Mouse (Mus musculus) liver, embryonic 15.5 days (tissue): ENCODE data around the gene Ccdc146. TPM values are rescaled to one million over a fixed set of nuclear protein-coding genes. Genes with fewer than 3 reads are reported as not detected.
"Not testable (repeated sequence)": the region's sequence is repeated elsewhere in the genome, so short reads cannot be mapped to it uniquely, and the experiment has no call there.

Source experiments
- ATAC-seq: fragments of 200-750 bp; cut with Nextera tagmentation; 2 replicates; pipeline ENCODE4 v1.8.0; 2017; ENCODE audit warnings: moderate number of reproducible peaks, mild to moderate bottlenecking, moderate library complexity; ENCODE audit not compliant: insufficient read depth
- H3K27ac ChIP-seq: fragments of 300-500 bp; sonication (generic); replicated peaks from 2 replicates; pipeline ENCODE4 v1.5.1; 2015; ENCODE audit warnings: mild to moderate bottlenecking, inconsistent platforms
- H3K27me3 ChIP-seq: fragments of 300-500 bp; sonication (generic); 2 replicates; pipeline ENCODE4 v1.6.1; 2015; ENCODE audit warnings: mild to moderate bottlenecking, inconsistent platforms
- H3K36me3 ChIP-seq: fragments of 300-500 bp; sonication (generic); replicated peaks from 2 replicates; pipeline ENCODE4 v1.6.1; 2015; ENCODE audit warnings: moderate library complexity, mild to moderate bottlenecking, inconsistent platforms
- H3K4me1 ChIP-seq: fragments of 300-500 bp; sonication (generic); replicated peaks from 2 replicates; pipeline ENCODE4 v1.6.1; 2015; ENCODE audit warnings: inconsistent platforms
- H3K4me2 ChIP-seq: fragments of 300-500 bp; sonication (generic); 2 replicates; pipeline ENCODE4 v1.6.1; 2015; ENCODE audit warnings: moderate library complexity, mild to moderate bottlenecking, inconsistent platforms
- H3K4me3 ChIP-seq: fragments of 300-500 bp; sonication (generic); replicated peaks from 2 replicates; pipeline ENCODE4 v1.5.1; 2015; ENCODE audit warnings: mild to moderate bottlenecking, inconsistent platforms
- H3K9ac ChIP-seq: fragments of 300-500 bp; sonication (generic); 2 replicates; pipeline ENCODE4 v1.6.1; 2015; ENCODE audit warnings: moderate library complexity, mild to moderate bottlenecking, inconsistent platforms
- H3K9me3 ChIP-seq: fragments of 300-500 bp; sonication (generic); replicated peaks from 2 replicates; pipeline ENCODE4 v1.6.1; 2016; ENCODE audit warnings: inconsistent platforms
- WGBS: fragments of 180-500 bp; shearing (Covaris S2); methylation state at CpG from one replicate; pipeline ENCODE4 v1.1.7; 2015; ENCODE audit warnings: mixed read lengths; ENCODE audit not compliant: insufficient replicate concordance; 5-methylcytosine and 5-hydroxymethylcytosine counted together
- polyA plus RNA-seq: library from polyadenylated mRNA; unstranded; fragments of >200 nt; fragmentation: Nextera tagmentation; extraction: Ambion mirVana; gene quantifications from 2 replicates; pipeline ENCODE4 v1.2.1, GENCODE M21; 2015

Ccdc146 gene
- polyA plus RNA-seq, 1 experiment from 2014 or later: not detected

DNA sequence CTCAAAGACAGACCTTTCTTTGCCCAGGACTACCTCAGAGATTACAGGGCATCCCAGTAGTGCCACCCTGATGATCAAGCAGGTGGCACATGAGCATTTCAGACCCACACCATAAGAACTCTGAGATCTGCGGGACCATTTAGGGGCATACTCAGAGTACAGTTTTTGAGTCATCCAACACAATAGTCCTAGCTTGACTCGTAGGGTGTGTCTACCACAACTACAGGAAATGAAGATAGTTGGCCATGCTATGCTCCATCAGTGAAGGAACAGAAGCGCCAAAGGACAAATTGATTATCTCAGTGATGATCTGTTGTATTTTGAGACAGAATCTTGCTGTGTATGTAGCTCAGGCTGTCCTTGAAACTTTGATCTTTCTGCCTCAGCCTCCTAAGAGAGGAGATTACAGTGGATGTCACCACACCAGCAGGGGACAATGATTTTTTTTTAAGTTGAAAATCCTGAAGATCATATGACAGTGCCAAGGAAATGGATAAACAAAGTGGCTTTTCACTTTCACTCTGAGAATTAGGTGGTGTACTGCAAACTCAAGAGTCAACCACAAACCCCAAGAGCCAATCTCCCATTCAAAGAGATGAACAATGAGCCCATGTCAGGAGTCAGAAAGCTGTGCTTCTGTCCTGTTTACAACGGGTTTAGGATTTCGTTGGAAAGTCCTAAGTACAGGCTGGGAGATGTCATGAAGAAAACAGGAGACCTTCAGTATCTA, 54.1 kb downstream of the Ccdc146 start:
- no peak overlapping the region for H3K4me3 ChIP-seq
- no peak overlapping the region for H3K4me2 ChIP-seq
- H3K9ac ChIP-seq: no peak overlapping the region
- 54% methylated on average over 5 of the region's 5 CpGs for whole genome bisulfite sequencing
- no peaks in the 10 kb centered on the region for H3K4me1 ChIP-seq
- ATAC-seq: no peak
- no peak overlapping the region for H3K27ac ChIP-seq
- no peaks in the 10 kb centered on the region for H3K36me3 ChIP-seq
- H3K27me3 ChIP-seq: peaks cover 13% of the 10 kb centered on the region
- no peaks in the 10 kb centered on the region for H3K9me3 ChIP-seq

DNA sequence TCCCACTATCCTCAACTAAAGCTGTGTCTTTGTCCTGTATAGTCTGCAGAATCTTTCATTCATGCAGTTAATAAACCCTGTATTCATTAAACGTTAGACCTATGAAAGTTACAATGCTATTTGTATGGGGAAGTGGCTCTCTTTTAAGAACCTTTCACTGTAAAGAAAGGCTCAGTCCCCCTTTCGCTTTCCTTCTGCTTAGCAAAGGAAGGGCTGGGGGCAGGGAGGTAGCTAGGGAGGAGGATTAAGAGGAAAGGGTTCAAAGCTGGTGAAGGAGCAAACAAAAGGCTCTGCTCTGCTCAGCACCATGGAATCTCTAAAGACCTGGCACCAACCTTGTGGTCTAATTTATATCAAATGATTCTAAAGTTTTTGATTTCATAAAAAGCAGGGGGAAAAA, 57.0 kb downstream of the Ccdc146 start:
- no peak for ATAC-seq
- 31% methylated on average over 2 of the region's 2 CpGs for WGBS
- no peaks in the 10 kb centered on the region for H3K36me3 ChIP-seq
- no peak overlapping the region for H3K4me3 ChIP-seq
- no peak overlapping the region for H3K9ac ChIP-seq
- H3K27ac ChIP-seq: no peak overlapping the region
- no peaks in the 10 kb centered on the region for H3K9me3 ChIP-seq
- peaks cover 3% of the 10 kb centered on the region for H3K27me3 ChIP-seq
- H3K4me1 ChIP-seq: no peaks in the 10 kb centered on the region
- H3K4me2 ChIP-seq: no peak overlapping the region

DNA sequence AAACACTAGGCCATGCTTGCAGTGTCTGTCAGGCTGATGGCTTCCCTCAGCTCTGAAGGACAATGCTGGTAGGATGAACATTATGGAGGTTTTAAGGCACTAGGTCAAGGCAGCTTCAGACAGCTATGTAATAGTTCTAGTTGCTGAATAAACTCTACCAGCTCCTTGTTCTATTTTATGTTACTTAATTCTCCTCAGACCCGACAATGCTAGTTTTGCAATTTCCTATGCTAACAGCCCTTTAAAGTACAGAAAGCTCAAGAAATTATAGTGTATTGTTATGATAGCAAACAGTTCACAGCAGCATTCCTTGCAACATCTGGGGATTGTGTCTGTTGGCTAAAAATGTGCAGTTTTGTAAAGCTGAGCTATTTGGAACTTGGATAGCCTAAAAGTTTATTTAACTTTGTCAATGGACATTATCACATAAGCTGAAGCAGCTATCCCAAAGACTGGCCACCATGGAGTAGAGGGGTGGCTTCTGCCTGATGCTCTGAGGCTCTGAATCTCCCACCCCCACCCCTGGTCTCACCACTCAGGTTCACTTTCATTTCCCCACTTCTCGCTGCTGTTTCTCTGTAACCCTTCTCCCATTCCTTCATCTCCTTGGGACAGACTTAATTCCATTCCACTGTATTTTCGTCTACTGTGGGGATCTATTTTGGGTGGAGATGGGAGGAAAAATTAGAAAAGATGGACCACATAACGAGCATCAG, 58.0 kb downstream of the Ccdc146 start:
- Histone ChIP-seq H3K4me2 (no peak overlapping the region), H3K27me3 (no peaks in the 10 kb centered on the region), H3K36me3 (no peaks in the 10 kb centered on the region), H3K9me3 (no peaks in the 10 kb centered on the region), H3K4me3 (no peak overlapping the region), H3K27ac (no peak overlapping the region), H3K9ac (no peak overlapping the region), H3K4me1 (no peaks in the 10 kb centered on the region)
- 39% methylated on average over 4 of the region's 4 CpGs for WGBS
- ATAC-seq: no peak

DNA sequence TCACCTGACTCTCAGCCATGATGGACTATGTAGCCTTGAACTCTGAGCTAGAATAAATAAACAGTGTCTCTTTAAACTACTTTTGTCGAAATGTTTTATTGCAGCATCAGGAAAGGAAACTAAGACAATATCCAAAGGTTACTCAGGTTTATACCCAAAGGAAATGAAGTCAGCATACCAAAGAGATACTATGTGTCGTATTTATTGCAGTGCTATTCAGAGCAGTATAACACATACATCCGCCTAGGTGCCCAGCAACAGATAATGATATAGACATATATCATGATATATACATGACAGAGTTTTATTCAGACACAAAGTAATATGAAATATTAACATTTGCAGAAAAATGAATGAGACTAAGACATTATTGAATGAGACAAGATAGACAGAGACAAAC, 61.1 kb downstream of the Ccdc146 start:
- Histone ChIP-seq H3K4me3 (no peak overlapping the region), H3K27ac (no peak overlapping the region), H3K36me3 (no peaks in the 10 kb centered on the region), H3K27me3 (no peaks in the 10 kb centered on the region), H3K4me2 (no peak overlapping the region), H3K9me3 (no peaks in the 10 kb centered on the region), H3K4me1 (no peaks in the 10 kb centered on the region), H3K9ac (no peak overlapping the region)
- 60% methylated on average over 3 of the region's 3 CpGs for WGBS
- ATAC-seq: no peak

DNA sequence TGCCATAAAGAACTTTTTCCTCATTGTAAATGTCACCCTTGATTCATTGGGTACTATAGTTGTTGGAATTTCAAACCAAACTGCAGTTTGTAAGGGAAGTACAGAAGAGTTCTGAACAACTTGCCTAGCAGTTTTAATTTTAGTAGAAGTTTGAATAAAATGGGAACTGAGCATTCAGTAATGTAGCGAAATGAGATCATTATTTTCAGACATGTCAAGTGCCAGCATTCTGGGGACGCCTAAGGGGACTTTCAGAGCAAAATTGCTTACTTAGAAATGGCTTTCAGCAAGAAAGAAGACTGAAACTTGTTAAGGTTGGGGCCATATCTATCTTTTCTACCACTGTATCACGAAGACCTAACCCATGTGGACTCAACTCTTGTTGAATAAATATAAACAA, 65.8 kb downstream of the Ccdc146 start:
- no peaks in the 10 kb centered on the region for H3K9me3 ChIP-seq
- H3K4me2 ChIP-seq: no peak overlapping the region
- no peaks in the 10 kb centered on the region for H3K4me1 ChIP-seq
- no peaks in the 10 kb centered on the region for H3K27me3 ChIP-seq
- no peak overlapping the region for H3K4me3 ChIP-seq
- no peaks in the 10 kb centered on the region for H3K36me3 ChIP-seq
- no peak for ATAC-seq
- WGBS: 53% methylated on average over 3 of the region's 3 CpGs
- H3K27ac ChIP-seq: no peak overlapping the region
- no peak overlapping the region for H3K9ac ChIP-seq

DNA sequence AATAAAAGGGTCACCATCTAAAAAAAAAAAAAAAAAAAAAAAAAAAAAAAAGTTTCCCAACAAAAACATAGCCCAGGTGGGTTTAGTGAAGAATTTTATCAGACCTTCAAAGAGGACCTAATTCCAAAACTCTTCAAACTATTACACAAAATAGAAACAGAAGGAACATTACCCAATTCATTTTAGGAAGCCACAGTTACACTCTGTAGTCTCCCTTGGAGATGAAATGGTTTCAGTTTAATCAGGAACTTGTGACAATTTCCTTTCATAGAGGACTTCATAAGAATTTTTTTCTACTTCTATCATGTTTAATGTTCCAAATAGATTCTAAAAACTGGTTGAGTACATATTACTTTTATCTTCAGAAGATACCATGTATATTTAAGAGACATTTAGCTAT, 72.8 kb downstream of the Ccdc146 start:
- Histone ChIP-seq H3K36me3 (no peaks in the 10 kb centered on the region), H3K9ac (no peak overlapping the region), H3K27me3 (no peaks in the 10 kb centered on the region), H3K4me3 (no peak overlapping the region), H3K9me3 (no peaks in the 10 kb centered on the region), H3K27ac (no peak overlapping the region), H3K4me2 (no peak overlapping the region), H3K4me1 (no peaks in the 10 kb centered on the region)
- no peak for ATAC-seq

DNA sequence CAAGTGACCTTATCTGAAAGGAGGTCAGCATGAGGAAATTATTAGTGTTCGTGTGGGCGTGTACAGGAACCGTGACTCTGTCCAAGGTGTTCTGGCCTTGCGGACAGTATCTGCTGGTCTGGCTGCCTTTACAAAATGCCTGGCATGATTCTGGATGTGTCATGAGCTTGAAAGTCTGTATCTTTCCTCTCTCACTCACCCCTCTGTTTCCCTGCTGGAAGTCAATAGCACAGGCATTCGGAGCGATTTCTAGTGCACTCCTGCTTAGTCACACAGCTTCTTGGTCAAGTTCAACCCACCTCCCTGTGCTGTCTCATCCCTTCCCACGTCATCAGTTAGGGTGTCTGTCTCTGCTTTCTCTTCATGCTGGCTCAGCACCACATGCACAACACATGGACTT, 76.1 kb downstream of the Ccdc146 start:
- no peak overlapping the region for H3K4me2 ChIP-seq
- no peak overlapping the region for H3K4me3 ChIP-seq
- WGBS: 78% methylated on average over 7 of the region's 7 CpGs
- H3K9ac ChIP-seq: no peak overlapping the region
- H3K9me3 ChIP-seq: no peaks in the 10 kb centered on the region
- ATAC-seq: no peak
- no peaks in the 10 kb centered on the region for H3K4me1 ChIP-seq
- no peaks in the 10 kb centered on the region for H3K36me3 ChIP-seq
- no peak overlapping the region for H3K27ac ChIP-seq
- H3K27me3 ChIP-seq: no peaks in the 10 kb centered on the region

DNA sequence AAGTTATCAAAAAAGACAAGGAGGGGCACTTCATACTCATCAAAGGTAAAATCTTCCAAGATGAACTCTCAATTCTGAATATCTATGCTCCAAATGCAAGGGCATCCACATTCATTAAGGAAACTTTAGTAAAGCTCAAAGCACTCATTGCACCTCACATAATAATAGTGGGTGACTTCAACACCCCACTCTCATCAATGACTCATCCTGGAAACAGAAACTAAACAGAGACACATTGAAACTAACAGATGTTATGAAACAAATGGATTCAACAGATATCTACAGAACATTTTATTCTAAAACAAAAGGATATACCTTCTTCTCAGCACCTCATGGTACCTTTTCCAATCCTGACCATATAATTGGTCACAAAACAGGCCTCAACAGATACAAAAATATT, 82.2 kb downstream of the Ccdc146 start:
- ATAC-seq, H3K4me3 ChIP-seq, H3K36me3 ChIP-seq: not testable (repeated sequence)

DNA sequence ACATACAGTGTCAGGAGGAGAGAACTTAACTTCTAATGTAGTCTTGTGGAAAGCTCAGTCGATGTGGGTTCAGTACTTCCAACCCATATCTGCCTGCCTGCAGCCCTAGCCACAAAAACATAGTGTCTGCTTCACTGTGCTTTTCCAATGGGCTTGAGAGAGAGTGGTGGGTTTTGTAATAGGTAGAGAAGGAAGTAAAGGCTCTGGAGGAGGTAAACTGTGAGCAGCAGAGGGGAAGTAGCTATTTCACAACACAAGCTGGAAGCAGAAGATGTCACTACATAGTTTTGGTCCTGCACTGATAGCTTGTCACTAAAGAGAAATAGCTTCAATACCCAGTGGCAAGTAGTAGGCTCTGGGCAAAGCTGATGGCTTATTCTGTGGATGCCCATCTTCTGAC, 92.4 kb downstream of the Ccdc146 start:
- Histone ChIP-seq H3K36me3 (no peaks in the 10 kb centered on the region), H3K27me3 (no peaks in the 10 kb centered on the region), H3K9me3 (no peaks in the 10 kb centered on the region), H3K4me3 (no peak overlapping the region), H3K4me1 (no peaks in the 10 kb centered on the region), H3K27ac (no peak overlapping the region), H3K9ac (no peak overlapping the region), H3K4me2 (no peak overlapping the region)
- 18% methylated on average over 1 of the region's 1 CpGs for WGBS
- no peak for ATAC-seq

More for the DNA sequence above, 82.2 kb downstream of the Ccdc146 start:
- H3K4me1 ChIP-seq, H3K27me3 ChIP-seq, H3K27ac ChIP-seq, H3K9me3 ChIP-seq, H3K4me2 ChIP-seq, H3K9ac ChIP-seq: not testable (repeated sequence)

DNA sequence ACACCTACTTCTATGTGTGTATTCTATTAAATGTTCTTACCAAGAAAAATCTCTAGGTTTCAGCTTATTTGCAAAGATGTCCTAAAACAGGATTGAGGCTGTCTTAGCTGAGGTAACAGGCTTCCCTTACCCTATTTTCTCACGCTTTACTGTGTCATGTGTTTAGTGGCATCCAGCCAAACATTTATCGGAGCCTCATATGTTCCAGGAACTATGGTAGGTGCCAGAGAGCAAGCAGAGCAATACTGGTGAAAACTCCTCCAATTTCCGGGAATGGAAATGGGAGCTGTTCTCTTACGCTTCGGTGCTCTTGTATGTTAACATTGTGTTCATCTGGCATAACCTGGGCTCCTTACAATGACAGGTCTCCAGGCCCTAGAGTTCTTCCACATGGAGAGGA, 92.8 kb downstream of the Ccdc146 start:
- Histone ChIP-seq H3K4me1 (no peaks in the 10 kb centered on the region), H3K4me2 (no peak overlapping the region), H3K27me3 (no peaks in the 10 kb centered on the region), H3K9me3 (no peaks in the 10 kb centered on the region), H3K36me3 (no peaks in the 10 kb centered on the region), H3K9ac (no peak overlapping the region), H3K4me3 (no peak overlapping the region), H3K27ac (no peak overlapping the region)
- no peak for ATAC-seq
- 68% methylated on average over 5 of the region's 5 CpGs for WGBS

DNA sequence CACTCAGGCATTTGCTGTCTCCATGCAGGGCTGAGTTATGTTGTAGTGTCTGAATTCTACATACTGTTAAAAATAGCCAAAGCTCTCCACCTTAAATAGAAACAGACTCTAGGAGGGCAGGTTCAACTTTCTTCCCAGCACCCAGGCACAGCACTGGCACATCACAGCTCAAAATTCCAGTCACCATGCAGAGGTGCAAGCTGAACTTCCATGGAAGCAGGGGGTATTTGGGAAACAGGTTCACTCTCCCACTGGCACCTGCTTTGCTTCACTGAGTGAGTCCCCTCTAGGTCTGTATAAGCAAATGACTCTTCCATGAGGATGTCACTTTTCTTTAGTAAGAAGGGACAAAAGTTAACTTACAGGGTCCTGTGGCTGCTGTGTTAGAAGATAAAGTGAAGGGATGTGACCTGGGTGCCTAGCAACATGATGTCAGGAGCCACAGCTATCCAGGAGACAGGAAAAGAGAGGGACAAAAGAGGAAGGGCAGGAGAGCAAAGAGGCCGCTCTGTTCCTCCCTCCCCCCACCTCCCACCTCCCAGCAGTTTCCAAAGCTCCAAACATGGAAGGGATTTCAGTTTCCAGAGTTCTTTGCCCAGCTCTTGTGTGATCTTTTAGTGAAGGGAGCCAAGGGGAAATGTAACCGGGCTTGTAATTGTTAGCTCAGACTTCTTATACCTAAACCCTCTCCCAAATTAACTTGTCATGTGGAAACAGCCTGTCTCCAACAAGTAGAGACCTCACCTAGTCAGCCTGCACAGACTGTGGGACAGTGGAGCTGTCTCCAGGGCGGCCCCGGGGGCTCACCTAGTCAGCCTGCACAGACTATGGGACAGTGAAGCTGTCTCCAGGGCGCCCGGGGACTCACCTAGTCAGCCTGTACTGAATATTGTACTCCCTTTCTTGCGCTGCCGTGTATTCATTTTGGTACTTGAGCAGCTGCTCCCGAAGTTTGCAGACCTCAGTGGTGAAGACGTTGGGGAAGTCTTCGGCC, 94.5 kb downstream of the Ccdc146 start:
- Histone ChIP-seq H3K36me3 (no peaks in the 10 kb centered on the region), H3K9ac (no peak overlapping the region), H3K9me3 (no peaks in the 10 kb centered on the region), H3K4me1 (no peaks in the 10 kb centered on the region), H3K27ac (no peak overlapping the region), H3K4me2 (no peak overlapping the region), H3K27me3 (no peaks in the 10 kb centered on the region), H3K4me3 (no peak overlapping the region)
- WGBS: 55% methylated on average over 11 of the region's 11 CpGs
- no peak for ATAC-seq
